Mouse (Mus musculus): ENCODE measurements around the gene Cdk2ap2. TPM values are rescaled to one million over a fixed set of nuclear protein-coding genes. Genes with fewer than 3 reads are reported as not detected.

Cdk2ap2 gene
- polyA plus RNA-seq, 1 experiment, result not detected

DNA sequence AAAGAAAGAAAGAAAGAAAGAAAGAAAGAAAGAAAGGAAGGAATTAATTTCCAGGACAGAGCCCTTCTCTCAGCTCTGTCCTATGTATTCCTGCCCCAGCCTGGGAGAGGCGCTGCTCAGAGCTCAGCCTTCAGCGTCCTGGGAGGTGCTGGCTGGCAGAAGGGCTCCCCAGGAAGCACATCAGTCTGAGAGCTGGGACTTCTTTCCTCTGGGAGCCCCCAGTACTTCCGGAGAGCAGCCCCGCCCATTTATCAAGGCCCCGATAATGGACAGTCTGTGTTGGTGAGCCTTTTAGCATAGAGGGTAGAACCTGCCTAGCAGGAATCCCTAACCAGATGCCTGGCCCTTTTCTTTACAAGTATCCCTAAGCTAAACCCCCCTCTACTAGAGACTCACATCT is 8.8 kb upstream of the Cdk2ap2 start:
- Histone ChIP-seq H3K27ac (ENCODE audit: insufficient read depth, low read depth, low read length) (no peak overlapping the region), H3K4me3 (ENCODE audit: insufficient read depth, low read depth, low read length) (no peak overlapping the region), H3K4me1 (ENCODE audit: control insufficient read depth, insufficient read depth, low read length) (peaks cover 5% of the 10 kb centered on the region)
- 61% methylated on average over 5 of the region's 5 CpGs for WGBS
- TF ChIP-seq CTCF (IDR thresholded peaks at IDR 0.05; ENCODE audit: insufficient read depth, low read depth, low read length) (no peak), POLR2A (IDR thresholded peaks at IDR 0.05; ENCODE audit: insufficient read depth, low read depth, low read length) (no peak)

DNA sequence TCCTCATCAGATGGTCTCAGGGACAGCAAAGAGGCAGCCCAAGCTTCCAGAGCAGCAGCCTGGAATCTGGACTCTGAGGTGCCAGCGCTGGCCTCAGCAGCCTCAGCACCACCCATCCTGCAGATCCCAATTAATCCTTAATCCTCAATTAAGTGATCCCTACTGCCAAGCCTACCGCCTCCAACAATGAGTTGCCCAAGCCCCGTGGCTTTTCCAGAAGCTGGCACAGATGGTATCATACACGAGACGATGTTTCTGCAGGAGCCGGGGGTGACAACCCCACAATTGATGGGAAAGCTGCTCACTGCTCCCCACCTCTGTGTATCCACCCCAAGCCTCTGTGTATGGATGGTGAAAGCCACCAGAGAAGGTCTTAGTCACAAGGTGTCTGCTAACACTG is 7.9 kb upstream of the Cdk2ap2 start:
- Histone ChIP-seq H3K4me3 (ENCODE audit: insufficient read depth, low read depth, low read length) (no peak overlapping the region), H3K27ac (ENCODE audit: insufficient read depth, low read depth, low read length) (no peak overlapping the region), H3K4me1 (ENCODE audit: control insufficient read depth, insufficient read depth, low read length) (peaks cover 5% of the 10 kb centered on the region)
- TF ChIP-seq POLR2A (IDR thresholded peaks at IDR 0.05; ENCODE audit: insufficient read depth, low read depth, low read length) (no peak), CTCF (IDR thresholded peaks at IDR 0.05; ENCODE audit: insufficient read depth, low read depth, low read length) (no peak)
- 19% methylated on average over 6 of the region's 6 CpGs for WGBS

DNA sequence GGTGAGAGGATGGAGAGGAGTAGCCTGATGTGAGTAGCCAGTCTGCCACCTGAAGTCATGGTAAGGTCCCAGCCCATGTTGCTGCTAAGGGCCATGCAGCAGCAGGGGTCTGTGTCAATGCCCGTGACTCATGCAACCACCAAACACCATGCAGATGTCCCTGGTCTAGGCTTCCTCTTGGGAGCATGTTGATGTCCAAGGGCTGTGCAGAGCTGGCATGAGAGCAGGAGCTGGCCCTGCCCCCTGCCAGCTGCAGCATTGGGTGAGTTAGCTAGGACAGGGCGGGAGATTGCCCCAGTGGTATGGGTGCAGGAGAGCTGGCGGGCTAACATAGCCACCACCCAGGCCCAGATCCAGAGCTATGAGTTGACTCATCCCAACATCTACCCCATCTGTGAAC is 6.5 kb upstream of the Cdk2ap2 start:
- WGBS, result 91% methylated on average over 3 of the region's 3 CpGs
- Histone ChIP-seq H3K4me1 (ENCODE audit: control insufficient read depth, insufficient read depth, low read length) (peaks cover 5% of the 10 kb centered on the region), H3K27ac (ENCODE audit: insufficient read depth, low read depth, low read length) (no peak overlapping the region), H3K4me3 (ENCODE audit: insufficient read depth, low read depth, low read length) (no peak overlapping the region)
- no peak for TF ChIP-seq CTCF (IDR thresholded peaks at IDR 0.05; ENCODE audit: insufficient read depth, low read depth, low read length)
- no peak for TF ChIP-seq POLR2A (IDR thresholded peaks at IDR 0.05; ENCODE audit: insufficient read depth, low read depth, low read length)

DNA sequence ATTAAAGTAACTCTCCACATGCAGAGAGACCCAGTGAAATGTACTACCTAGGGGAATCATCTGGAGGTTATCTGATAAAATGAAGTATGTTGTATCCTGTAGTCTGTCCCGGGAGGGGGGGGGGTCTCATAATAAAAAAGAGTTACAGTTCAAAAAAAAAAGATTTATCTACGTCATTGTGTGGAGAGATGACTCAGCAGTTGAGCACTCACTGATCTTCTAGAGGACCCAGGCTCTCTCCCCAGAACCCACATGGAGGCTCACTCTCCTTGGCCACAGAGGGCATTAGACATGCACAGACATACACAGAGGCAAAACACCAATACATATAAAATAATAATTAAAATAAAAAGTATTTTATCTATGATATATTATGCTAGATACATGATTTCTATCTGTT is 5.6 kb upstream of the Cdk2ap2 start:
- Histone ChIP-seq H3K27ac (ENCODE audit: insufficient read depth, low read depth, low read length) (no peak overlapping the region), H3K4me3 (ENCODE audit: insufficient read depth, low read depth, low read length) (no peak overlapping the region), H3K4me1 (ENCODE audit: control insufficient read depth, insufficient read depth, low read length) (peaks cover 6% of the 10 kb centered on the region)
- WGBS, result 75% methylated on average over 2 of the region's 2 CpGs
- TF ChIP-seq POLR2A (IDR thresholded peaks at IDR 0.05; ENCODE audit: insufficient read depth, low read depth, low read length), result no peak
- no peak for TF ChIP-seq CTCF (IDR thresholded peaks at IDR 0.05; ENCODE audit: insufficient read depth, low read depth, low read length)

DNA sequence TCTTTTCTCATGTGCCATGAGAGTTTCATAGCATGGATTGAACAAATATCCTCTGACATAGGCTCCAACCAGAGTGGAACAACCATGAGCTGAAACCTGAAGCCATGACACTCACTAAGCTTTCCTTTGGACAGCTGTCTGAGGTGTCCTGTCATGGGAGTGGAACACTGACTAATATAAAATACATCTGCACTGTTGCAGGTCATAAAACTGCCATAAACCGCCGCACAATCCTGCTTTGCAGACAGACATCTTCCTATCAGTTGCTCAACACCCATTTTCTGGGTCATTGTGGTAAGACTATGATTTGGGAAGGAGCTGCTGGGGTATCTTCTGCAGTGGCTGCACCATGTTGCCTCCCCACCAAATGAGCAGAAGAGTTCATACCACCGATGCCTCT is 4.2 kb upstream of the Cdk2ap2 start:
- H3K4me3 ChIP-seq (ENCODE audit: insufficient read depth, low read depth, low read length), result no peak overlapping the region
- 90% methylated on average over 3 of the region's 3 CpGs for WGBS
- no peak for TF ChIP-seq POLR2A (IDR thresholded peaks at IDR 0.05; ENCODE audit: insufficient read depth, low read depth, low read length)
- TF ChIP-seq CTCF (IDR thresholded peaks at IDR 0.05; ENCODE audit: insufficient read depth, low read depth, low read length), result no peak
- H3K27ac ChIP-seq (ENCODE audit: insufficient read depth, low read depth, low read length), result no peak overlapping the region
- H3K4me1 ChIP-seq (ENCODE audit: control insufficient read depth, insufficient read depth, low read length), result peaks cover 12% of the 10 kb centered on the region

DNA sequence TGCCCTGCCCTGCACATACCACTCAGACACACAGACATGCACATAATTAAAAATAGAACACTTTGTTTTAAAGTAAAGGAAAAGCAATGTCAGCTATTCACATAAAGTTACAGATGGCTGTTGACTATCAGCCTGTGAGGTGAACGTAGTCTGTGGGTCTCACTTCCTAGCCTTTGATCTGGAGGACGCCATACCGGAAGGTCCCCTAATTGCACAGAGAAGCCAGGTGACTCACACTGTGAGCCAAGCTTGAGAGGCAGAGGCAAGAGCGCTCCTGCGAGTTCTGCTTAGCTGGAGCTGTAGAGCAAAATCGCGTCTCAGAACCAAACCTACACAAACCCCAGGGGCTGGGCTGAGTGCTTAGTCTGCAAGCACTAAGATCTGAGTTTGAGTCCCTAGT is 3.2 kb upstream of the Cdk2ap2 start:
- peaks cover 20% of the 10 kb centered on the region for H3K4me1 ChIP-seq (ENCODE audit: control insufficient read depth, insufficient read depth, low read length)
- TF ChIP-seq CTCF (IDR thresholded peaks at IDR 0.05; ENCODE audit: insufficient read depth, low read depth, low read length), result no peak
- no peak for TF ChIP-seq POLR2A (IDR thresholded peaks at IDR 0.05; ENCODE audit: insufficient read depth, low read depth, low read length)
- WGBS, result 62% methylated on average over 7 of the region's 7 CpGs
- H3K27ac ChIP-seq (ENCODE audit: insufficient read depth, low read depth, low read length), result no peak overlapping the region
- H3K4me3 ChIP-seq (ENCODE audit: insufficient read depth, low read depth, low read length), result no peak overlapping the region

DNA sequence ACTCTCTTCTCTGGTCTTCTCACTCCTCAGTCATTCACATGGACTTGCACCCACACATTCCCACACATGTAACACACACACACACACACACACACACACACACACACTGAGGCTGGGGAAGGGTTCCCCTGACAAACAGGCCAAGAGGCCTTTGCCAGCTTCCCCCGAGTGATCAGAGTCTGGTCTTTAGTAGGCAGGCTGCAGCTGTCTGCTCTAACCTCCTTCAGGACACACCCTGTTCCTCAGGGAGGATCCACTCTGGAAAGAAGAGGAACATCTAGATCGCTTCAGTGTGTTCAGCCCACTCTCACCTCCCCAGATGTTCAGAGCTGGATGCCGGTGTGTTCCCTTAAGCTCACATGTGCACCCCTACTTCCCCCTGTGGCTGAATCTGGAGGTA is 2.6 kb upstream of the Cdk2ap2 start:
- no peak overlapping the region for H3K27ac ChIP-seq (ENCODE audit: insufficient read depth, low read depth, low read length)
- WGBS, result 78% methylated on average over 3 of the region's 3 CpGs
- H3K4me3 ChIP-seq (ENCODE audit: insufficient read depth, low read depth, low read length), result no peak overlapping the region
- no peak for TF ChIP-seq POLR2A (IDR thresholded peaks at IDR 0.05; ENCODE audit: insufficient read depth, low read depth, low read length)
- H3K4me1 ChIP-seq (ENCODE audit: control insufficient read depth, insufficient read depth, low read length), result peaks cover 22% of the 10 kb centered on the region

DNA sequence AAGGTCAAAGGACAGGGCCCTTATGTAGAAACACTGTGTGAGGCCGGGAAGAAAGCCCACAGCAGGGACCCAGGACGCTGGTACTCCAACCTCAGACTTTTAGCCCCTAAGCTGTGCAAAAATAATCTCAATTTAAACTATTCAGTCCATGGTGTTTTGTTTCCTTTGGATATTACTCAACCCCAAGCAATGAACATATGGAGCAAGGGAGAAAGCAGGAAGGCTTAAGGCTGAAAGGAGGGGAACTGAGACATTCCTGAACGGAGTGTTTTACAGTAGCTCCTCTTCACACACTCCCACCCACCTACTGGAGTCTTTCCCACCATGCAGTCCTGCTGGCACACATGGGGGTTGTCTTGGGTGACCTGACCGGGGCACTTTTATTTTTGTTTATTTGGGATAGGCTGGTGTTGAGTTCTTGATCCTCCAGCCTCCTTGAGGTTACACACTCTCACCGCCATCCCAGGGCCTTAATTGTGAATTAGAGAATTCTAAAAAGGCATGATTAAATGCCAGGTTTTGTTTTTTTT is 2.1 kb upstream of the Cdk2ap2 start:
- Histone ChIP-seq H3K27ac (ENCODE audit: insufficient read depth, low read depth, low read length) (no peak overlapping the region), H3K4me1 (ENCODE audit: control insufficient read depth, insufficient read depth, low read length) (peaks cover 26% of the 10 kb centered on the region), H3K4me3 (ENCODE audit: insufficient read depth, low read depth, low read length) (no peak overlapping the region)
- TF ChIP-seq CTCF (IDR thresholded peaks at IDR 0.05; ENCODE audit: insufficient read depth, low read depth, low read length) (no peak), POLR2A (IDR thresholded peaks at IDR 0.05; ENCODE audit: insufficient read depth, low read depth, low read length) (no peak)
- 78% methylated on average over 5 of the region's 5 CpGs for WGBS

DNA sequence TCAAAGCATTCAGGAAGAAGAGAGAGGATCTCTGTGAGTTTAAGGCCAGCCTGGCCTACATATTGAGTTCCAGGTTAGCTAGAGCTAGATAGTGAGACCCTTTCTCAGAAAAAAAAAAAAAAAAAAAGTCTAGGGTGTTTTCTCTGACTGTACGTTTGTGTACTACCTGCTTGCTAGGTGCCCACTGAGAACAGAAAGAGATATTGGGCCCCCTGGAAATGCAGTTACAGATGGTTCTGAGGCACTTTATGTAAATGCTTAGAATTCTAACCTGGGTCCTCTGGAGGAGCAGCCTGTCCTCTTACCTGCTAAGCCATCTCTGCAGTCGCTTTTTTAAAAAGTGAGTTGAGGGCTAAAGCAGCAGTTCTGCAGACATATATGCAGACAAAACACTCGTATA is 1.2 kb upstream of the Cdk2ap2 start:
- Histone ChIP-seq H3K4me3 (ENCODE audit: insufficient read depth, low read depth, low read length) (no peak overlapping the region), H3K27ac (ENCODE audit: insufficient read depth, low read depth, low read length) (no peak overlapping the region)
- WGBS, result 68% methylated on average over 3 of the region's 3 CpGs

DNA sequence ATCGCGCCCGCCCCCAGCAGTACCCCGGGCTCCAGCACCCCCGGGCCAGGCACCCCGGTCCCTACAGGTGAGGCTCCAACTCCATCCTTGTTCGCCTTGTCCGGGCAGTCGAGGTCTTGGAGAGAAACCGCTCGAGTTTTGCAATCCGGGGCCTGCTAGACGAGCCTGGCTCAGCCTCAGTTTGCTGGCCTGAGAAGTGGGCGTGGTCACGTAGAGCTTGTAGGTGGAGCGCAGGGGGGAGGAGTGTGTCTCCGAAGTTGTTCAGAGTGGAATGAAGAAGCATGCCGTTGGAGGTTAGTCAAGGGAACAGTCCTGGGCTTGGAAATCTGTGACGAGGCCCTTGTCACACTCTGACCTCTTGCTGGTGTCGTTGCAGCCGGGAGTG is 451 bp downstream of the Cdk2ap2 start:
- Histone ChIP-seq H3K27ac (ENCODE audit: insufficient read depth, low read depth, low read length) (no peak overlapping the region), H3K4me1 (ENCODE audit: control insufficient read depth, insufficient read depth, low read length) (peaks cover 38% of the 10 kb centered on the region), H3K4me3 (ENCODE audit: insufficient read depth, low read depth, low read length) (peak overlapping the region; percentile 57)
- TF ChIP-seq CTCF (IDR thresholded peaks at IDR 0.05; ENCODE audit: insufficient read depth, low read depth, low read length), result no peak
- no peak for TF ChIP-seq POLR2A (IDR thresholded peaks at IDR 0.05; ENCODE audit: insufficient read depth, low read depth, low read length)
- WGBS, result 2% methylated on average over 21 of the region's 21 CpGs

More for the DNA sequence above, 1.2 kb upstream of the Cdk2ap2 start:
- TF ChIP-seq CTCF (IDR thresholded peaks at IDR 0.05; ENCODE audit: insufficient read depth, low read depth, low read length), result no peak
- TF ChIP-seq POLR2A (IDR thresholded peaks at IDR 0.05; ENCODE audit: insufficient read depth, low read depth, low read length), result no peak
- peaks cover 30% of the 10 kb centered on the region for H3K4me1 ChIP-seq (ENCODE audit: control insufficient read depth, insufficient read depth, low read length)

Data from olfactory bulb, adult 2 months (tissue).